In the genomic region with DNA sequence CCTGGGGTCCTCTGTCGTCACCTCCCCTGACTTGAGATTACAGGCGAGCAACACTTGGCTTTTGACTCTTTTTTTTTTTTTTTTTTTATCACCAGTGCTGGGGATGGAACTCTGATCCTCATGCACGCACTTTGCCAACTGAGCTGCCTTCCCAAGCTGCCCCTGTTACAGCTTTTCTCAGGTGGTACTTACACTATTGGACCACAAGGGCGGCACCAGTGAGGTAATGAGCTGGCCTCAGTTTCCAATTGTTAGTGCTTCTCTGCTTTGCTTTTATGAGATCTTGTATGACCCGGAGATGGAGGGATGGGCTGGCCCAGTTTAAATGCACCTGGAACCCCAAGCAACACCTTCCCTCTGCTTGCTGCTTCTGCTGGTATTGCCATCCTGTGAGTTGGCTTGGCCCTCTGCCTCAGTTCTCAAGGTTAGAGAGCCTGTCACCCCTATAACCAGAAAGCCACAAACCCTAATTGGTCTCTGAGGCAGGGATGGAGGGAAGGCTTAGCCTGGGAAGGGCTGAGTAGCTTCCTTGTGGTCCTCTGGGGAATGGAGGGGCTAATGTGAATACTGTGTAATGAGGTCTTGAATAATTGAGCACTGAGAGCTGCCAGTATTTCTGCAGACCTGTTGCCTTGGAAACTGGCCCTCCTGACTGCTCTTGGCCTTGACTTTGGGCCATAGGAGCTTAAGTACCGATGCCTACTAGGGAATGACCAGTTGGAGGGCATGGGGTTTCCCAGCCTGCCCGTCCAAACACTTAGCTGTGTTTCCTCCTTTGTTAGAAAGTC, we compare ENCODE assay signal across 10 mouse cellular contexts. TPM values are rescaled to one million over a fixed set of nuclear protein-coding genes. Genes with fewer than 3 reads are reported as not detected.
DNase-seq lines count a peak whose midpoint lies in the region; ATAC-seq lines count a peak whose summit lies in the region.
"Had no signal": no experiment of that assay in that cellular context is flagged by ENCODE, and none has a peak within 500 bp of the region (broad histone marks: within the 10 kb centered on the region; RNA-seq: fewer than 3 reads in every experiment).

No protein-coding gene starts in this region.

- peaks cover 28 to 32% of the 10 kb centered on the region in 2 experiments for H3K4me1 ChIP-seq in heart, embryonic 14.5 days (ENCODE audit: control insufficient read depth in 2 of 2, insufficient read depth in 2 of 2, low read length in 2 of 2)
- peaks cover 53% of the 10 kb centered on the region for H3K4me1 ChIP-seq in neural tube, embryonic 15.5 days
- H3K4me1 ChIP-seq in intestine, embryonic 16.5 days (ENCODE audit: control insufficient read depth, insufficient read depth, low read length), result peaks cover 26% of the 10 kb centered on the region

- H3K27me3 ChIP-seq in heart, embryonic 14.5 days (ENCODE audit: control insufficient read depth, insufficient read depth, low read length), result no peaks in the 10 kb centered on the region
- H3K27me3 ChIP-seq in neural tube, embryonic 15.5 days (replicated peaks), result peaks cover 5% of the 10 kb centered on the region; the same call in 1 of the 2 replicates
- peaks cover 5% of the 10 kb centered on the region; the same call in 1 of the 2 replicates for H3K27me3 ChIP-seq in intestine, embryonic 16.5 days (replicated peaks; ENCODE audit: control insufficient read depth, insufficient read depth, low read length)

- no peak overlapping the region for H3K9ac ChIP-seq in heart, embryonic 14.5 days (ENCODE audit: low read length)
- H3K9ac ChIP-seq in neural tube, embryonic 15.5 days (replicated peaks), result no peak overlapping the region
- H3K9ac ChIP-seq in intestine, embryonic 16.5 days (ENCODE audit: low read depth, low read length), result no peak overlapping the region

- DNase-seq in heart, adult 18-20 months, result no peak
- DNase-seq in neural tube, embryonic 10.5 days (ENCODE audit: extremely low spot score, low spot score), result no peak
- DNase-seq in left cerebral cortex, postnatal 14 days (ENCODE audit: low spot score in 2 of 2), result no peak
- no peak for DNase-seq in cerebellum, adult 11 months

- ATAC-seq in heart, embryonic 14.5 days (ENCODE audit: insufficient number of reproducible peaks, insufficient read depth, low FRiP score, low read depth), result no peak
- ATAC-seq in neural tube, embryonic 15.5 days (ENCODE audit: low FRiP score), result no peak
- ATAC-seq in intestine, embryonic 16.5 days, result no peak; the same call in 1 of the 2 replicates
- ATAC-seq in frontal cortex, adult (ENCODE audit: low TSS enrichment), result no peak
- ATAC-seq: inflammation-experienced regulatory T-cells, adult 6 months had no signal

- 0 out of 2 replicates have a peak, but pooled peaks cover 3% of the 10 kb centered on the region for H3K36me3 ChIP-seq in heart, embryonic 14.5 days (ENCODE audit: control insufficient read depth, insufficient read depth, low read length)
- H3K36me3 ChIP-seq in neural tube, embryonic 15.5 days, result no peaks in the 10 kb centered on the region
- H3K36me3 ChIP-seq in intestine, embryonic 16.5 days (ENCODE audit: control insufficient read depth, insufficient read depth, low read length), result no peaks in the 10 kb centered on the region
- H3K36me3 ChIP-seq: G1E had no signal

- no peaks in the 10 kb centered on the region for H3K9me3 ChIP-seq in heart, embryonic 14.5 days (ENCODE audit: control insufficient read depth, low read length)
- no peaks in the 10 kb centered on the region for H3K9me3 ChIP-seq in neural tube, embryonic 15.5 days (replicated peaks)
- H3K9me3 ChIP-seq in intestine, embryonic 16.5 days (ENCODE audit: control insufficient read depth, low read length), result no peaks in the 10 kb centered on the region

- no peak overlapping the region for H3K4me2 ChIP-seq in heart, embryonic 14.5 days (ENCODE audit: low read length)
- no peak overlapping the region for H3K4me2 ChIP-seq in neural tube, embryonic 15.5 days
- no peak overlapping the region for H3K4me2 ChIP-seq in intestine, embryonic 16.5 days (ENCODE audit: low read depth, low read length)

- peak overlapping the region; percentile 34 to 57 for H3K27ac ChIP-seq in heart, embryonic 14.5 days (replicated peaks in 1 of 2; ENCODE audit: control insufficient read depth in 1 of 2, insufficient read depth in 1 of 2, low read depth in 2 of 2, low read length in 2 of 2)
- peak overlapping the region; percentile 52; the same call in 1 of the 2 replicates for H3K27ac ChIP-seq in neural tube, embryonic 15.5 days (replicated peaks)
- peak overlapping the region; percentile 28; the same call in 1 of the 2 replicates for H3K27ac ChIP-seq in intestine, embryonic 16.5 days (ENCODE audit: low read length)

- H3K4me3 ChIP-seq in heart, embryonic 14.5 days (ENCODE audit: control insufficient read depth in 1 of 2, insufficient read depth in 1 of 2, low read depth in 1 of 2, low read length in 2 of 2), result no peak overlapping the region
- no peak overlapping the region for H3K4me3 ChIP-seq in neural tube, embryonic 15.5 days (replicated peaks)
- H3K4me3 ChIP-seq in intestine, embryonic 16.5 days (ENCODE audit: low read length), result no peak overlapping the region

- whole genome bisulfite sequencing in heart, embryonic 14.5 days, result 68% methylated on average over 7 of the region's 7 CpGs
- WGBS in neural tube, embryonic 15.5 days, result 78% methylated on average over 7 of the region's 7 CpGs
- 87% methylated on average over 7 of the region's 7 CpGs for WGBS in intestine, embryonic 16.5 days

- intact Hi-C loops in left cerebral cortex, postnatal 14 days (cut with DNase I), result no loop called here

RNA-seq across cellular contexts. Expression of a gene that starts 3.1 kb away (rescaled TPM):
- polyA plus RNA-seq in heart, embryonic 14.5 days (2014; fragmentation: Nextera tagmentation; extraction: Ambion mirVana), result 15.1 and 18.5 TPM in 2 replicates
- 100 to 1,000 TPM in 1 of 2 experiments, 10 to 100 TPM in 1; 89.9 to 103 TPM for total RNA-seq in heart, adult 18-20 months (2021)
- polyA plus RNA-seq in neural tube, embryonic 15.5 days (2015; fragmentation: Nextera tagmentation; extraction: Ambion mirVana), result 4.8 and 7.2 TPM in 2 replicates
- polyA plus RNA-seq in intestine, embryonic 16.5 days (2015; fragmentation: Nextera tagmentation; extraction: Ambion mirVana), result 2.5 TPM in 2 replicates
- 10 to 100 TPM; 28.4 to 28.7 TPM for total RNA-seq in left cerebral cortex, postnatal 14 days (2021)

RNA-seq across cellular contexts. Expression of a gene that starts 42.9 kb away (rescaled TPM):
- 85.2 and 88.2 TPM in 2 replicates for polyA plus RNA-seq in heart, embryonic 14.5 days (2014; fragmentation: Nextera tagmentation; extraction: Ambion mirVana)
- total RNA-seq in heart, adult 18-20 months (2021), result 100 to 1,000 TPM; 299 to 313 TPM
- polyA plus RNA-seq in neural tube, embryonic 15.5 days (2015; fragmentation: Nextera tagmentation; extraction: Ambion mirVana), result 89.4 and 91.9 TPM in 2 replicates
- polyA plus RNA-seq in intestine, embryonic 16.5 days (2015; fragmentation: Nextera tagmentation; extraction: Ambion mirVana), result 152 and 165 TPM in 2 replicates
- 10 to 100 TPM; 87.9 to 94.6 TPM for total RNA-seq in left cerebral cortex, postnatal 14 days (2021)
